Mouse (Mus musculus) frontal cortex, postnatal 25 days (tissue): ENCODE measurements at regions not wholly inside any gene's neighbourhood (a gene's known extent, or its start where the extent isn't known, plus 50 kb on each side); places are given as distances from the start of the nearest gene placed in this dataset.

Experiments
- DNase-seq, 2 experiments: peaks; one replicate each; pipeline ENCODE4 v3.0.0; 2022; ENCODE audit warnings: low spot score in 2 of 2

DNA sequence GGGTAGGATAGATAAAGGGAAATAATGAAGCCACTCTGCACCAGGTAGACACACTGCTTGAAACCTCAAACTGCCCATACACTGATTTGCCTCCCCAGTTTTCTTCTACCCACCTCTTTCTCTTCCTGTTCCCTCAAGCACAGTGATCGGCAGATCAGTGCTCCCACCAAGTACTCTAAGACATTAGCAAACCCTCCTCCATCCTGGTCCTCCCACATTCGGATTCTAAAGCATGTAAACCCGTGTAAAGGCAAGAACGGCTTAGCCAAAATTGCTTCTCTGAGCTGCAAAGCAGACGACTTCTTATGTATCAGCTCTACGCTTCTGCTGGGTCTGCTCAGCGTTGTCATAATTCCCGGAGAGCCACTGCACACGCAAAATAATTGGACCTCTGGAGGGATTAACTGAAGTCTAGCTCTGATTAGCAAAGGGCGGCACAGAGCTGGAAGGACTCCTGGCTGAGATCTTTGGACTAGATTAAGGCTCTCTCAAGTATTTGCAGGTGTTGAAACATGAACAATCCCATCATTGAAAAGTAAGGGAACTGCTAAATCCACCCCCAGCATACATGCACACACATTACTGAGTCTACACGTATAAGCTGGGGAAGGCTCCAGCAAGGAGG is 67.2 kb downstream of the Mtx3 start:
- no peak for DNase-seq

DNA sequence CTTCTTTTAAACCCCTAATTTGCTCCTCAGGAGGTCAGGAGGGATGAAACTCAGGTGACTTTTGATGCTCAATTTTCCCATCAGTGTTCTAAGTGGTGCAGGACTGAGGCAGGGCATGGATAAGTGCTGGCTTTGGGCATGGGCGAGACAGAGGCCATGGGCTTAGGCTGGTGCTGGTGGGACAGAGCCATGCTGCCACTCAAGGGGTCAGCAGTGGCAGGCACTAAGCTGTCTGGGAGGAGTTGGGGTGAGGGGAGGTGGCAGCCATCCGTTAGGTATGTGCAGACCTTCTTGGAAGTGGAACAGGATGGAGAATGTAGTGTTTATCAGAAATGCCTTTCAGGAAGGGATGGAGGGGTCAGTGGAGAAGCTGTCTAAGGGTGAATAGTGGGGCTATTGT is 68.1 kb downstream of the Mtx3 start:
- DNase-seq: no peak

- no peak for DNase-seq
Observed at GRCm38 (mm10) chr13:92914631-92915030, 70.1 kb downstream of the Mtx3 start.

DNA sequence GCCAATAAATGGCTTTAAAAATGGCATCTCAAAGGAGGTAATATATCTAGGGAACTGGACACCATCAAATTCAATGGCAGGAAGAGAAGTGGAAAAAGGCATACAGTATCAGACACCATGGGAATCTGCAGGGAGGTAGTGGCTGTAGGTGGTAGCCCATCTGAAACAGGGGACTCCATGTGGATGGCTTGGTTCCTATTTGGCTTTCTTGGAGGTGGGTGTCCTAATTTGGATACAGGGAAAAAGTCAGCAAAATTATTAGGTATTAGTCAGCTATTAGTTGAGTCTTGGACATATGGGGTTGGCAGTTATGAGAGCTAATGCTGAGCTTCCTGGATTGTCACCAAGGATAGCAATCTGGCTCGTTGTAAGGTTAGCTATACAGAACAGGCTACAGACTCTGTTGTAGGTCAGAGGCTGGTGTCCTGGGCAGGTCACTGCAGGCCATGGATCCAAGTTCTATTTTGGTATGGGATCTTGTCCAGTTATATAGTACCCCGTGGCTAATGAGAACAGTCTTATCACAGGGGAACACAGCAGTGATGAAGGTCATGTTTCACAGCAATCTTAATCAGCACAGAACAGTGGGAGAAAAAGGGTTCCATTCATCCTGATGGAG is 70.8 kb downstream of the Mtx3 start:
- DNase-seq: no peak

GRCm38 (mm10) chr13:92915948-92916710 is 71.6 kb downstream of the Mtx3 start:
- no peak for DNase-seq

DNA sequence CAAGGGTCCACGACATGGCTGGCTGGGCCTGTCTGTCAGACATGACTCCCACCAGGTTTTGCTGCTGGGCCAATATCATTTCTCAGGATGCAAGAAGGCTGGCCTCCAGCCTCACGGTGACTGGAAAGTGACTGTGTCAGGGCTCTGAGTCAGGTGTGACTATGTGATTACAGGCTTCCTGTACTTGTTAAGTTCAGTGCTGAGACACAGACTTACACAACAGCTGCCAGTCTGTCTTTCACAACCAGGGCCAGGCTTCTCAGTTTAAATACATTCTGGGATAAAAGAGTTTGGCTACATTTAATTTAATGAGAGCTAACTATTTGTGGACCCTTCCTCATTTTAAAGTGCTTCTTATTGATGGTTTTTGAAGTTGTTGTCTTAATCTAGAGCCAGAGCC is 75.3 kb downstream of the Mtx3 start:
- DNase-seq: no peak

- no peak for DNase-seq
Observed at GRCm38 (mm10) chr13:92921936-92922335, 77.4 kb downstream of the Mtx3 start.

GRCm38 (mm10) chr13:92923496-92923895 is 78.9 kb downstream of the Mtx3 start:
- DNase-seq: no peak

GRCm38 (mm10) chr13:92924021-92924420 is 79.5 kb downstream of the Mtx3 start:
- DNase-seq: no peak

DNA sequence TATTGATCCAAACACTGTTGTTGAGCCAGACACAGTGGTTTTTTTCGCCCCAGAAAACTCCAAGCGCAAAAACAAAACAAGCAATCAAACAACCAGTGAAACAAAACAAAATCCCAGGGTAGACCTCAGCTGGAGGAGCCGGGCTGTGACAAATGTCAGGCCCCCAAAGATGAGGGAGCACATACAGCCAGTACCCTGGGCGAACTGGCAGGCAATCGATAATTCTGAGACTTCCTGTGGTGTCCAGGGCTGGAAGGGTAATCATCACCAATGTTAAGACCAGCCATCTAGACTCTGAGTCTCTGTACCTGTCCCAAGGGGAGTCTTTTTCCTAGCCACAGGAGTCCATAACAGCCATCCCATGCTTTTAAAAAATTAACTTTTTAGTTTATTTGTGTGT is 80.6 kb downstream of the Mtx3 start:
- DNase-seq: no peak

DNA sequence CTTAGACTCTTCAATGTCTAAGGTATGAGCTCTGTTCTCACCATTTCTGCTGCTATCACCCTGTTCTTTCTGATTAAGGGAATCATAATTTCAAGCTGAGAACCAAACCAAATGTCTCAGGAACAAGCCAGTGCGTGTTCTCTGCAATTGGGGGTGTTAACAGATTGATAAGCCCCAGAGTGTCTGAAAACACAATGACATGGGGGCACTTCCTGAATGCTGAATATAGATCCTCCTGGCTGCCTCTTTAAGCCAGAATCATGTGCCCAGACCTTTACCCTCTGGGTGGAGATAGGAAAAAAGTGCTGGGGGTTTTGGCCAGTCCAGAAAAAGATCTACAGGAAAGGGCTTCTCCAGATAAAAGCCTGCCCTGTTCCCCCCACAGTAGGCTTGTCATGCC is 84.0 kb downstream of the Mtx3 start:
- DNase-seq: no peak

- no peak for DNase-seq
Observed at GRCm38 (mm10) chr13:92931696-92932095, 87.1 kb downstream of the Mtx3 start.

- no peak for DNase-seq
Observed at GRCm38 (mm10) chr13:92939032-92939431, 94.5 kb downstream of the Mtx3 start.

DNA sequence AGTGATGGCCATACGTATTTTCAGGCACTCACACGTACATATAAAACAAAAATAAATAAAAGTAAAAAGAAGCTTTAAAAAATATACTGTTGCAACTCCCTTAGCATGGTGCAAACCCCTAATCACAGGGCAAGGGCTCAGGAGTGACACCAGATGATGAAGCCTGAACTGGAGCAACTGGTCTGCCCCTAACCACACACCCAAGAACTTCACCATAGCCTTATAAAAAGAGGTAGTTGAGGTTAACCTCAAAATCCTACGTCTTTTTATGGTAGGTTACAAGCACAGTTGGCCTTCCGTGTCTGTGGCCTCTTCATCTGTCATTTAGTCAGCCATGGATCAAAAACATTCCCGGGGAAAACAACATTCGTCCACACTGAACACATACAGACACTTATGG is 96.0 kb downstream of the Mtx3 start:
- DNase-seq: no peak

DNA sequence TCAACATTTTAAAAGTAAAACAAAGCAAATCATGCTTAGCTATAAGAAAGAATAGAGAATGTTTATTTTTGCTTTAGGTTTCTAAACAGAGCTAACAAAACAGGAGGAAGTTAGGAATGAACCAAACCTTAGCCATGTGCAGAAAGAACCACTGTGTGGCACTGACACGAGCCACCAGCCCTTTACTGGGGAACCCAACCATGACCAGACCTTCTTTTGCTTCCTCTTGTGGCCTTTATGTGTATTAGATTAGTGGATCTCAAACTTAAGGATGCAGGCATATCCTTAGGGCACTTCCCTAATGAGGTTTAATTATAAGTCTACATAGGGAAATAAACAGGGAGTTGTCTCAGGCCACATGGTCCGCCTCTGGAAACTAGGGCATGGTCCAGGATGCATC is 104.0 kb downstream of the Mtx3 start:
- no peak for DNase-seq

DNA sequence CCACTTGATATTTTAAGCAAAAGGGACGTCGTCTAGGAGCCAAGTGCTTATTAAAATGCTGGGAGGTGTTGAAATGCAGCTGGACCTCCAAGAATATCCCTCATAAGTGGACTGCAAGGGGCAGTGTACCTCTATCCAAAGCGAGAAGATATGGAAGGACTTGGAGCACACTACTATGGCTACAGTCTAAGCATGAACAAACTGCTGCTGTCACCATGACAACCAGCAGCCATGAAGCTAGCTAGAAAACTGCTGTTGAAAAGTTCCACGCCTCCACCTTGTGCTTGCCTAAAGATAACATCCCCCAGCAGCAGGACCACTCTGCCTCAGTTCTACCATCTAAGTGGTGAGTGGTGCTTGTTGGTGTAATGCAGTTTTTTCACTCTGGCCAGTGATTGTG is 115.5 kb downstream of the Mtx3 start:
- DNase-seq: no peak

- no peak for DNase-seq
Observed at GRCm38 (mm10) chr13:92962625-92963024, 118.1 kb downstream of the Mtx3 start.

- no peak for DNase-seq
Observed at GRCm38 (mm10) chr13:92963351-92963895, 118.9 kb downstream of the Mtx3 start.

GRCm38 (mm10) chr13:92964213-92964743 is 119.7 kb downstream of the Mtx3 start:
- DNase-seq: no peak

- no peak for DNase-seq
Observed at GRCm38 (mm10) chr13:92967025-92967610, 122.6 kb downstream of the Mtx3 start.

- no peak for DNase-seq
Observed at GRCm38 (mm10) chr13:92969579-92969978, 125.0 kb downstream of the Mtx3 start.

- no peak for DNase-seq
Observed at GRCm38 (mm10) chr13:92972891-92973290, 128.3 kb downstream of the Mtx3 start.
